Mouse (Mus musculus): Measurements from ENCODE around the gene Gabra5.

Gene Gabra5

GRCm38 (mm10) chr7:57386517-57387340 is 123.1 kb downstream of the Gabra5 start, which contains the start of gene Gabrg3:
Gabrg3 (minus strand) TSS chr7:57387188.
- in situ Hi-C loops (cut with MboI, MseI): no loop called here

DNA sequence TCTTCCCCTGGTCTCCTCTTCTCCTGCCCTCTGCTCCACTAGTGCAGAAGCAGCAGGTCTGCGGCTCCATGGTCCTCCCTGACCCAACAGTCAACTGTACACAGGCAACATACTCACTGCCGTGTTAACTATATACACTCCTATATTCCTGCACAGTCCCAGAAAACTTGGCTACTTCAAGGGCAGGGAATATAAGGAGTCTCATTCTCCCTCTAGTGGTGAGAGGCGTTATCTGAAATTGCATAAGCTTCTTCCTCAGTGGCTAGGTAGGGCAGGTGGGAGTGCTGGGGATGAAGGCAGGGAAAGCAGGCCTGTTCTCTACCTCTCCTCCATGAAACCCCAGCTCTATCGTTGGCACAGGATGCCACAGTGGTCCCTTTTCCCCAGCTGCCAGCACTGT is 125.7 kb downstream of the Gabra5 start:
- in situ Hi-C loops (cut with MboI, MseI): no loop called here

- in situ Hi-C loops (cut with MboI, MseI): no loop called here
These were observed 143.9 kb downstream of the Gabra5 start for GRCm38 (mm10) chr7:57366013-57366390.

DNA sequence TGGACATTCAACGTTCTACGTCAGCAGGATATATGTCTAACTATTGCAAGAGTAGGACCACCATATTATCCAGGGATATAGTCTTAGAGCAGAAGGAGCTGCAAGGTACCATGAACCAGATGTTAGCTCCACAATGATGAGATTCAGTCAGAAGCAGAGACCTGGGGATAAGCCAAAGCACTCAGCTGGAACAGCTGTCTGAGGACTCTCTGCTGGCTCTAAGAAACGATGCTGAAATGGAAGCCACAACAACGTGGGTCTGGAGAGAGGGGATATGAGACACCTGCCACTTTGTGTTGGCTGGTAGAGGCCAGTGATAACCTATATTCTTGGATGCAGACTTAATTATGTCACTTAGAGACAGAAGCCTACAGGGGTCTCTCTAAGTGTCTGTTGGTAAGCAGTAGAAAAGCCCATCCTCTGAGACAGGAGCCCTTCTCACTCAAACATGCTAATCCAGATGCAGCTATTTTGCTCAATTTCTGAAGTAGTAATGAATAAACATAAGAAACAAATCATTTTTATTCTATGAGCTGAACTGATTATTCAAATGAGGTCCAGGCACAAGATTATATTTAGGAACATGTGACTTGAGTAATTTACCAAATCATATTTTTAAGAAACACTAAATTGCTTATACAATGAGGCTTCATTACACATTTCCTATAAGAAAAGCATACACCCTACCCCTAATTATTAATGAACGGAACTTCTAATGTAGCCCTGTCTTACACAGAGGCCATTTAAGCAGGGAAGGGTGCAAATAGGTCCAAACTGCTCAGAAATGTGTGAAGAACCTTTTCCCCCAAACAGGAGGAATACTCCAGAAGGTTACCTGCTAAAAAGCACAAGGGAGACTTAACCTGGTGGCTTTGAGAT is 144.5 kb downstream of the Gabra5 start:
- in situ Hi-C loops (cut with MboI, MseI): no loop called here

DNA sequence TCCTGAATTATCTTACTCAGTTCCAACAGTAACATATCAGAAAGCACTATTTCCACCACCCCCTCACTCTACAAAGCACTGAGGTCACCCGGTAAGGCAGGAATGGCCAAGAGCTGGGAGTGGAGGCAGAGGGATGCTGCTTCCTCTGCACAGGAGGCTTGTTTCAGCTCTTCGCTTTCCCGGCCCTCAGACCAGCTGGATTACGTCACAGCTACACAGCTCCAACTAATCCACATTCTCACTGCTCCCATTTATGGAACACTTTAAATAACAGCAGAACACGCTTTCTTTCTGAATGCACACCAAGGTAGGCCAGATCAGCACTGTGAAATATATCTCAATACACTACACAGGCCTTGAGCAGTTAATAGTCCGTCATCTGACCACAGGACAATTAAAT is 146.0 kb downstream of the Gabra5 start:
- in situ Hi-C loops (cut with MboI, MseI): no loop called here

- in situ Hi-C loops (cut with MboI, MseI): no loop called here
These were observed 151.9 kb downstream of the Gabra5 start for GRCm38 (mm10) chr7:57357871-57358540.

All from T-helper 2 cell (primary cell).